Mouse (Mus musculus) heart, embryonic 16.5 days (tissue): ENCODE results near the gene Ap2m1. TPM values are rescaled to one million over a fixed set of nuclear protein-coding genes. Genes with fewer than 3 reads are reported as not detected.
A peak's percentile ranks its signal among the peaks of the same experiment; 100 is the strongest.

ENCODE experiments used
- ATAC-seq: fragments of 200-750 bp; cut with Nextera tagmentation; replicated peaks from 2 replicates; pipeline ENCODE4 v1.8.0; 2017; ENCODE audit warnings: moderate number of reproducible peaks; ENCODE audit not compliant: insufficient read depth, low FRiP score; ENCODE audit errors: extremely low read depth
- H3K27ac ChIP-seq: fragments of 300-500 bp; sonication (generic); 2 replicates; pipeline ENCODE4 v1.5.1; 2014; ENCODE audit warnings: mild to moderate bottlenecking, low read length, control low read depth, moderate library complexity
- H3K27me3 ChIP-seq: fragments of 300-500 bp; sonication (generic); 2 replicates; pipeline ENCODE4 v1.6.1; 2014; ENCODE audit warnings: low read length, mixed read lengths; ENCODE audit not compliant: control insufficient read depth, insufficient read depth
- H3K36me3 ChIP-seq: fragments of 300-500 bp; sonication (generic); 2 replicates; pipeline ENCODE4 v1.6.1; 2014; ENCODE audit not compliant: control insufficient read depth, insufficient read depth
- H3K4me1 ChIP-seq: fragments of 300-500 bp; sonication (generic); 2 replicates; pipeline ENCODE4 v1.6.1; 2014; ENCODE audit warnings: low read length, mixed read lengths; ENCODE audit not compliant: control insufficient read depth, insufficient read depth
- H3K4me2 ChIP-seq: fragments of 300-500 bp; sonication (generic); 2 replicates; pipeline ENCODE4 v1.6.1; 2014; ENCODE audit warnings: low read depth, mild to moderate bottlenecking, control low read depth, low read length
- H3K4me3 ChIP-seq: fragments of 300-500 bp; sonication (generic); 2 replicates; pipeline ENCODE4 v1.5.1; 2014; ENCODE audit warnings: mild to moderate bottlenecking, control low read depth, low read length
- H3K9ac ChIP-seq: fragments of 300-500 bp; sonication (generic); 2 replicates; pipeline ENCODE4 v1.6.1; 2014; ENCODE audit warnings: low read length, control low read depth
- H3K9me3 ChIP-seq: fragments of 300-500 bp; sonication (generic); replicated peaks from 2 replicates; pipeline ENCODE4 v1.6.1; 2016; ENCODE audit warnings: low read length; ENCODE audit not compliant: control insufficient read depth
- WGBS: fragments of 180-500 bp; shearing (Covaris S2); extraction: QIAGEN DNeasy Blood & Tissue Kit; methylation state at CpG from one replicate; pipeline ENCODE4 v1.1.7; 2014; 5-methylcytosine and 5-hydroxymethylcytosine counted together
- polyA plus RNA-seq: library from polyadenylated mRNA; unstranded; fragments of >200 nt; fragmentation: Nextera tagmentation; extraction: Ambion mirVana; gene quantifications from 2 replicates; pipeline ENCODE4 v1.2.1, GENCODE M21; 2015

The Ap2m1 gene
- polyA plus RNA-seq, 1 experiment from 2014 or later: 444 TPM

GRCm38 (mm10) chr16:20555000-20555399, 19.7 kb downstream of the Ap2m1 start:
- Histone ChIP-seq H3K27ac (no peak overlapping the region), H3K4me3 (no peak overlapping the region), H3K27me3 (no peaks in the 10 kb centered on the region), H3K4me2 (no peak overlapping the region), H3K4me1 (no peaks in the 10 kb centered on the region), H3K9ac (no peak overlapping the region), H3K9me3 (no peaks in the 10 kb centered on the region), H3K36me3 (peaks cover 42% of the 10 kb centered on the region)
- 81% methylated on average over 6 of the region's 6 CpGs for WGBS
- ATAC-seq: no peak

DNA sequence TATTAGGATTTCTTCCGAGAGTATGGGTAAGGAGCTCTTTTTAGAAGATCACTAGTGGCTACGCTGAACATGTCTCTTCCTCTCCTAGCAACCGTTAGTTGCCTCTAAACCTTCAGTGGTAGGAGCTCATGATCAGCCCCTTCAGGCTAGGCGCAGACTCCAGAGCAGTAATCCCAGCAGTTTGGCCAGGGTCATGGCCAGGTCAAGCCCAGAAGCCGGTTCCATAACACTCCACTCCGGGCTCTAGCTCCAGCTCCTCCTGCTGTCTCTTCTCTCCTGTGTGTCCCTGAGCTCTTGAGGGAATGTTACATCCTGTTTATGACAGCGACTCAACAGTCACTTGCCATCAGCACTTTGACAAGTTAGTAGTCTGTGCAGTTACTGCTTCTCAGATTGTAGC, 22.1 kb downstream of the Ap2m1 start:
- Histone ChIP-seq H3K27ac (no peak overlapping the region), H3K4me2 (no peak overlapping the region), H3K9ac (no peak overlapping the region), H3K4me3 (no peak overlapping the region), H3K9me3 (no peaks in the 10 kb centered on the region), H3K4me1 (no peaks in the 10 kb centered on the region), H3K36me3 (peaks cover 55% of the 10 kb centered on the region), H3K27me3 (no peaks in the 10 kb centered on the region)
- 73% methylated on average over 7 of the region's 7 CpGs for WGBS
- no peak for ATAC-seq

GRCm38 (mm10) chr16:20565075-20565474, 29.8 kb downstream of the Ap2m1 start:
- H3K9me3 ChIP-seq: no peaks in the 10 kb centered on the region
- H3K36me3 ChIP-seq: peaks cover 28% of the 10 kb centered on the region
- H3K4me1 ChIP-seq: no peaks in the 10 kb centered on the region
- no peak overlapping the region for H3K4me3 ChIP-seq
- no peak overlapping the region for H3K4me2 ChIP-seq
- no peak overlapping the region for H3K9ac ChIP-seq
- ATAC-seq: no peak
- no peak overlapping the region for H3K27ac ChIP-seq
- no peaks in the 10 kb centered on the region for H3K27me3 ChIP-seq
- WGBS: 64% methylated on average over 1 of the region's 1 CpGs

GRCm38 (mm10) chr16:20589366-20589938, 54.2 kb downstream of the Ap2m1 start, which contains the start of gene Vwa5b2:
Gene Vwa5b2, plus strand, starts transcription at chr16:20589471.
- no peak for ATAC-seq

DNA sequence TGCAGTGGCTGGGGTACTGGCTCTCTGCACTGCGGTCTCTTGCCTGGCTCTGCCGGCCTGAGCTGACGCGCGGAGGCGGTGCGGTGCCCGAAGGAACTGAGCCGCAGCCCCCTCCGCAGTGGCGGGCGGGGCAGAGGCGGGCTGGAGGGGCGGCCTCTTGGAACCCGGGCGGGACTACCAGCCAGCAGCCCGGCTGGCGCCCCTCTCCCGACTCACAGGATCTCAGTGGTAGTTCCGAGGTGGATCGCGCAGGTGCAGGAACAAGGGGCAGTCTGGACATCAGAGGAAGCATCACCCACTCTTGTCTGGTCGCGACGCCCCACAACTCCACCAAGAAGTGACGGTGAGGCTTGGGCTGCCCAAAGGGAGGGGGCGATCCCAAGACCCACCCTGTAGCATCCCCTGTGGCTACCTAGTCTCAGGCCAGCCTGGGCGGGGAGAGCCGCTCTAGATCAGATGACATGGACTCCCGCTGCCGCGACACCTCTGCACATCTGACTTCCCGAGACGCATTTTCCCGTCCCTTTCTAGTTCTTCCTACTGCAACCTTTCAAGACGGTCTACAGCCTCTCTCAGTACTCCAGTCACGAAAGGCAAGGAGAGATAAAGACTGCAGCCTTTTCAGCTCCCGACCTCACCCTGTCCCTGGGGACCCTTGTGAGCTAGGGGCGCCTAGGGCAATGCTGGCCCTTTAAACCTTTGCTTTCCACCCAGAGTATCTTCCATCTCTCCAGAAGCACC, 54.8 kb downstream of the Ap2m1 start:
- 0% methylated on average over 37 of the region's 39 CpGs for WGBS
- Histone ChIP-seq H3K4me1 (peaks cover 10% of the 10 kb centered on the region), H3K27me3 (peaks cover 57% of the 10 kb centered on the region), H3K9ac (0 out of 2 replicates have a peak overlapping the region, but pooled peaks have one; percentile 20), H3K36me3 (no peaks in the 10 kb centered on the region), H3K9me3 (no peaks in the 10 kb centered on the region), H3K4me2 (peak overlapping the region; percentile 85), H3K27ac (no peak overlapping the region), H3K4me3 (peak overlapping the region; percentile 57)
- no peak for ATAC-seq

More at GRCm38 (mm10) chr16:20589366-20589938, 54.2 kb downstream of the Ap2m1 start, which contains the start of gene Vwa5b2:
- no peaks in the 10 kb centered on the region for H3K36me3 ChIP-seq
- peak within 1 kb of the TSS; percentile 85 for H3K4me2 ChIP-seq
- H3K9me3 ChIP-seq: no peaks in the 10 kb centered on the region
- peaks cover 57% of the 10 kb centered on the region for H3K27me3 ChIP-seq
- peaks cover 10% of the 10 kb centered on the region for H3K4me1 ChIP-seq
- no peak within 1 kb of the TSS for H3K27ac ChIP-seq
- H3K9ac ChIP-seq: 0 out of 2 replicates have a peak within 1 kb of the TSS, but pooled peaks have one; percentile 20
- under 1% methylated on average over 24 of the region's 24 CpGs for WGBS
- peak within 1 kb of the TSS; percentile 57 for H3K4me3 ChIP-seq

GRCm38 (mm10) chr16:20590680-20591038, 55.4 kb downstream of the Ap2m1 start:
- WGBS: 3% methylated on average over 17 of the region's 17 CpGs

DNA sequence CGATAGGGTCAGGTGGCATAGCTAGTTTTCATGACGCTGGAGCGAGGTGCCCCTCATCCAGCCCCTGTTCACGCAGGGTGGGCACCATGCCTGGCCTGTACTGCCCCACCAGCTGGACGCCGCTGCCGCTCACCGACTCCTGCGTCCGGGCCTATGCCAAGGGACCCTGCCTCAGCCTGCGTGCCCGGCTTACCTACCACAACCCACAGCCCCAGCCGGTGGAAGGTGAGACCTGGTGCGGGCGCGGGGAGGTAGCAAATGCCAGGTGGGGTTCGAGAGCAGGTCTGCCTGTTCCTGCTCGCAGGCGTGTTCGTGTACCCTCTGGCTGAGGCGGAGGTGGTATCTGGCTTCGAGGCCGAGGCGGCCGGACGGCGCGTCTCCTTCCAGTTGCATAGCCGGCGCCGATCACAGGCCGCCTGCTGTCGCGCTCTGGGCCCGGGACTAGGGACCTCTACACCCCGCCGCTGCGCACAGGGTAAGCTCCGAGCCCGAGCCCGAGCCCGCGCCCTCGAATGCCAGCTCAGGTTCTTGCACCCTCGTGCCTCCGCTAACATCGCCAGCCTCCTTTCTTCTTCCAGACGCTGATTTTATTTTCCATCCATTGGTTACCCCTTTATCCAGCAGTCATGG, 55.9 kb downstream of the Ap2m1 start:
- H3K4me3 ChIP-seq: peak overlapping the region; percentile 20
- H3K27ac ChIP-seq: no peak overlapping the region
- peaks cover 61% of the 10 kb centered on the region for H3K27me3 ChIP-seq
- no peak overlapping the region for H3K9ac ChIP-seq
- no peaks in the 10 kb centered on the region for H3K36me3 ChIP-seq
- H3K9me3 ChIP-seq: no peaks in the 10 kb centered on the region
- peak overlapping the region; percentile 33; the same call in 1 of the 2 replicates for H3K4me2 ChIP-seq
- 5% methylated on average over 37 of the region's 48 CpGs for WGBS
- ATAC-seq: no peak
- H3K4me1 ChIP-seq: peaks cover 10% of the 10 kb centered on the region

More at GRCm38 (mm10) chr16:20590680-20591038, 55.4 kb downstream of the Ap2m1 start:
- peaks cover 61% of the 10 kb centered on the region for H3K27me3 ChIP-seq
- peak overlapping the region; percentile 85 for H3K4me2 ChIP-seq
- H3K4me3 ChIP-seq: peak overlapping the region; percentile 57
- H3K4me1 ChIP-seq: peaks cover 10% of the 10 kb centered on the region
- H3K36me3 ChIP-seq: no peaks in the 10 kb centered on the region
- no peaks in the 10 kb centered on the region for H3K9me3 ChIP-seq
- H3K9ac ChIP-seq: no peak overlapping the region
- H3K27ac ChIP-seq: no peak overlapping the region
- no peak for ATAC-seq
